Mouse (Mus musculus): ENCODE measurements around the gene 9130213A22Rik. TPM values are rescaled to one million over a fixed set of nuclear protein-coding genes. Genes with fewer than 3 reads are reported as not detected.

Gene 9130213A22Rik
- polyA plus RNA-seq, 1 experiment, result 0.74 TPM

GRCm38 (mm10) chr11:69092871-69093270 is 29.5 kb downstream of the 9130213A22Rik start:
- Histone ChIP-seq H3K27me3 (replicated peaks; ENCODE audit: control insufficient read depth, insufficient read depth, low read length) (no peaks in the 10 kb centered on the region), H3K4me1 (ENCODE audit: control insufficient read depth, insufficient read depth, low read length) (peaks cover 20% of the 10 kb centered on the region), H3K4me3 (ENCODE audit: insufficient read depth, low read depth, low read length) (no peak overlapping the region), H3K27ac (ENCODE audit: insufficient read depth, low read depth, low read length) (no peak overlapping the region), H3K36me3 (ENCODE audit: control insufficient read depth, insufficient read depth, low read length) (no peaks in the 10 kb centered on the region)
- peak; percentile 44 for DNase-seq
- no peak; the same call in 1 of the 2 replicates for TF ChIP-seq CTCF (conservative IDR thresholded peaks at IDR 0.05; ENCODE audit: insufficient read depth, insufficient read length, low read depth, low read length)
- TF ChIP-seq POLR2A (IDR thresholded peaks at IDR 0.05; ENCODE audit: low read depth, low read length), result no peak
- 64% methylated on average over 4 of the region's 4 CpGs for WGBS

- no peak overlapping the region for H3K4me3 ChIP-seq (ENCODE audit: insufficient read depth, low read depth, low read length)
- H3K27me3 ChIP-seq (replicated peaks; ENCODE audit: control insufficient read depth, insufficient read depth, low read length), result no peaks in the 10 kb centered on the region
- peaks cover 15% of the 10 kb centered on the region for H3K4me1 ChIP-seq (ENCODE audit: control insufficient read depth, insufficient read depth, low read length)
- peak; percentile 94 for DNase-seq
- H3K27ac ChIP-seq (ENCODE audit: insufficient read depth, low read depth, low read length), result no peak overlapping the region
- no peaks in the 10 kb centered on the region for H3K36me3 ChIP-seq (ENCODE audit: control insufficient read depth, insufficient read depth, low read length)
- peak; percentile 83 for TF ChIP-seq CTCF (conservative IDR thresholded peaks at IDR 0.05; ENCODE audit: insufficient read depth, insufficient read length, low read depth, low read length)
- TF ChIP-seq POLR2A (IDR thresholded peaks at IDR 0.05; ENCODE audit: low read depth, low read length), result no peak
- 2% methylated on average over 3 of the region's 3 CpGs for WGBS
These were observed 30.0 kb downstream of the 9130213A22Rik start for GRCm38 (mm10) chr11:69092386-69092751.

DNA sequence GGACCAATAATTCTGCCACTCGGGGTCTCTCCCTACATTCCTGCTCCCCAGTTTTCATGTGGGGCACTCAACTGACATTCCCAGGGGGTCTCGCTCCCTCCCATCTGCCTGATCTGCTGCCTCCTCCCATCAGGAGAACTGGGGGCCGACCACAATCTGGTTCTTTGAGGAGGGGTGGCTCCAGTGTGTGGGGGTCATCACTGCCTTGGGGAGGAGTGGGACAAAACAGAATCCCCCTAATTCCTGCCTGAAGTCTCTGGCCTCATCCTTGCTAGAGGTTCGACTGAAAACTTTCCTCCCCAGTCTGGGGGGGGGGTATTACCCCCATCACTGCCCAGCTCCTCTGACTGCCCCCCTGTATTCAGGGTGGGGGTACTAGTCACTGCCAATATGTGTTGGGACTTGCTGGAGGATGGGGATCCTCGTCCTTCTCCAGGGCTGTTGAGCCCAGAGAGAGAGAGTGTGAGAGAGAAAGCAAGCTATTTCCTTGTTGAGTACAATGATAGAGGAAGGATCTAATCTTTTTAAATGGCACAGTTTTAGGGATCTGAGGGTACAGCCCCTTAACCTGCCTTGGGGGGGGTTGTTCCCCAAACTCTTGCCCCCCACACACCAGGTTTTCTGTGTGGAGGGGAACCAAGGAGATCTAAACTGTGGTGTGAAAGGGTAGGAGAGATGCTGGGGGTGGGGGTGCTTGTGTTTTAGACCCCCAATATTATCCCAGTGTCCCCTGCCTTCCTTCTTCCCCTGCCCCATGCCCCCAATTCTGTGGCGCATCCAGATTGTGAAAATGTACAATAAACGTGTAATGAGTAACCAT is 30.6 kb downstream of the 9130213A22Rik start:
- no peak for TF ChIP-seq POLR2A (IDR thresholded peaks at IDR 0.05; ENCODE audit: low read depth, low read length)
- no peak for TF ChIP-seq CTCF (conservative IDR thresholded peaks at IDR 0.05; ENCODE audit: insufficient read depth, insufficient read length, low read depth, low read length)
- H3K4me1 ChIP-seq (ENCODE audit: control insufficient read depth, insufficient read depth, low read length), result peaks cover 14% of the 10 kb centered on the region
- no peaks in the 10 kb centered on the region for H3K27me3 ChIP-seq (replicated peaks; ENCODE audit: control insufficient read depth, insufficient read depth, low read length)
- no peak overlapping the region for H3K4me3 ChIP-seq (ENCODE audit: insufficient read depth, low read depth, low read length)
- no peaks in the 10 kb centered on the region for H3K36me3 ChIP-seq (ENCODE audit: control insufficient read depth, insufficient read depth, low read length)
- H3K27ac ChIP-seq (ENCODE audit: insufficient read depth, low read depth, low read length), result no peak overlapping the region; the same call in 1 of the 2 replicates
- WGBS, result 62% methylated on average over 7 of the region's 7 CpGs
- no peak for DNase-seq

DNA sequence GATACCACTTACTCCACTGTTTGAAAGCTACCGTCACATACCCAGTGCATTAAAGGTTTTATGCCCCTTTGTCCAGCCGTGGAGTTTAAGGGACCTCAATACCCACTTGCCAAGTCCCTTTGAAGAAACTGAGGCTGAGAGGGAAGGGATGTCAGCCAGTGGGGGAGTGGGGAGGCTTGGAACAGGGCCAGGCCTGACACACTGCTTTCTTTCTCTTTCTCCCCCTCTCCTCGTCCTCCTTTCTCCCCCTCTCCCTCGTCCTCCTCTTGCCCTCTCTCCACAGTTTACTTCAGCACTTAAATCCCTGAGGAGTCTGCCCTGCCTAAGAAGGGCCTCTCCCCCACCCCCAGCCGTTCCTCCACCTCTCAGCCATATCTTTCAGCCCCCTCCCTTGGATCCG is 32.0 kb downstream of the 9130213A22Rik start:
- 51% methylated on average over 6 of the region's 6 CpGs for WGBS
- no peak overlapping the region; the same call in 1 of the 2 replicates for H3K27ac ChIP-seq (ENCODE audit: insufficient read depth, low read depth, low read length)
- no peaks in the 10 kb centered on the region for H3K27me3 ChIP-seq (replicated peaks; ENCODE audit: control insufficient read depth, insufficient read depth, low read length)
- TF ChIP-seq POLR2A (IDR thresholded peaks at IDR 0.05; ENCODE audit: low read depth, low read length) (no peak), CTCF (conservative IDR thresholded peaks at IDR 0.05; ENCODE audit: insufficient read depth, insufficient read length, low read depth, low read length) (no peak)
- H3K4me1 ChIP-seq (ENCODE audit: control insufficient read depth, insufficient read depth, low read length), result peaks cover 14% of the 10 kb centered on the region
- H3K36me3 ChIP-seq (ENCODE audit: control insufficient read depth, insufficient read depth, low read length), result no peaks in the 10 kb centered on the region
- H3K4me3 ChIP-seq (ENCODE audit: insufficient read depth, low read depth, low read length), result no peak overlapping the region
- no peak for DNase-seq

GRCm38 (mm10) chr11:69089616-69090290 is 32.6 kb downstream of the 9130213A22Rik start:
- Histone ChIP-seq H3K4me1 (ENCODE audit: control insufficient read depth, insufficient read depth, low read length) (peaks cover 14% of the 10 kb centered on the region), H3K27ac (ENCODE audit: insufficient read depth, low read depth, low read length) (peak overlapping the region; percentile 98), H3K27me3 (replicated peaks; ENCODE audit: control insufficient read depth, insufficient read depth, low read length) (no peaks in the 10 kb centered on the region), H3K36me3 (ENCODE audit: control insufficient read depth, insufficient read depth, low read length) (no peaks in the 10 kb centered on the region), H3K4me3 (ENCODE audit: insufficient read depth, low read depth, low read length) (peak overlapping the region; percentile 98)
- 57% methylated on average over 12 of the region's 12 CpGs for WGBS
- TF ChIP-seq CTCF (conservative IDR thresholded peaks at IDR 0.05; ENCODE audit: insufficient read depth, insufficient read length, low read depth, low read length) (no peak), POLR2A (IDR thresholded peaks at IDR 0.05; ENCODE audit: low read depth, low read length) (no peak)
- DNase-seq, result no peak

- DNase-seq, result peak; percentile 47
- Histone ChIP-seq H3K36me3 (ENCODE audit: control insufficient read depth, insufficient read depth, low read length) (no peaks in the 10 kb centered on the region), H3K27ac (ENCODE audit: insufficient read depth, low read depth, low read length) (peak overlapping the region; percentile 98), H3K27me3 (replicated peaks; ENCODE audit: control insufficient read depth, insufficient read depth, low read length) (no peaks in the 10 kb centered on the region), H3K4me1 (ENCODE audit: control insufficient read depth, insufficient read depth, low read length) (peaks cover 11% of the 10 kb centered on the region), H3K4me3 (ENCODE audit: insufficient read depth, low read depth, low read length) (peak overlapping the region; percentile 98)
- no peak for TF ChIP-seq POLR2A (IDR thresholded peaks at IDR 0.05; ENCODE audit: low read depth, low read length)
- TF ChIP-seq CTCF (conservative IDR thresholded peaks at IDR 0.05; ENCODE audit: insufficient read depth, insufficient read length, low read depth, low read length), result no peak
- WGBS, result 7% methylated on average over 25 of the region's 25 CpGs
These were observed 33.4 kb downstream of the 9130213A22Rik start for GRCm38 (mm10) chr11:69088856-69089615.
